Mouse (Mus musculus): ENCODE measurements around the gene Oser1.

Gene Oser1

DNA sequence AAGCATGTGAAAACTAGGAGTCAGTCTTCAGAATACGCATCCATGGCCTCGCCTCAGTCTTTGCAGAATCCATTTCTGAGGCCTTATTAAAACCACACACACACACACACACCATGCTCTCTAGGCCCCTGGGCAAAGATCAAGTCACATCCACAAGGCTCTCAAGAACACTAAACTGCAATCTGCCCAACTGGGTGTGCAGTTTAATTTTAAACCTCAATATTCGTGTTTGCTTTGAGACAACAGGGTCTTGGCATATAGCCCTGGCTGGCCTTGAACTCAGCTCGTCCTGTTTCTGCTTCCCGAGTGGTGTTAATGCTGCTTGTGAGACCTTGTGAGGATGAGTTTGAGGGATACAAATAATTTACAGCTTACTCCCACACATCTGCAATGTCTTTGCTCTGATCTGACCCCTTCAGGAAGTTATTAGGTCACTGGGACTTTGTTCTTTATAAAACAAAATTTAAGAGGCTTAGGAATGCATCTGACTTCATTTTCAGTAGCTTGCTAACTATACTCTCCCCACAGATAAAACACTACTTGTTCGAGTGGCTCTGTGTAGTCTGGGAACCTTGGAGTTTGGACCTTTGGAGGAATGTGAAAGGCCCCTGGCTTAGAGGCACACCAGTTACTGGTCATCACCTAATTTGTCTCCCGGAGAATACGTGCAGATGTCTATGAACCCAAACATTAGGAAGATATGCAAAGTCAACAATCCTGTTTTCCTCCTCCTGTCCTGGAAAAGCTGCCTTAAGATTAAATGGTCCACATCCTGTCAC is 20.3 kb downstream of the Oser1 start:
- DNase-seq (ENCODE audit: low read depth, low spot score) = no peak

DNA sequence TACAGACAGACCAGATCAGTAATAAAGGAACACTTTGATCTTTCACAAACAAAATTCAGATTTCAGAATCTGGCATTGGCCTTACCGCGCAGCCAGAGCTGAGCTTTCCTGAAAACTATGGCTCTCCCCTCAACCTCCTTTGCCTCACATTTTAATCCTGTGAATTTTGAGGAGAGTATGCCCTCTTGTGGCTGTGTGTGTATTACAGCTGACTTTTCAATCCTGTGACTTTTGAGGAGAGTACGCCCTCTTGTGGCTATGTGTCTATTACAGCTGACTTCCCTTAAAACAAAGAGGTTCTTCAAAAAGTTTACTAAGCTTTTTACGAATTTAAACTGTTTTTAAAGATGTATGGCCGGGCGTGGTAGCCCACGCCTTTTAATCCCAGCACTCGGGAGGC is 23.3 kb downstream of the Oser1 start:
- DNase-seq (ENCODE audit: low read depth, low spot score) = peak; percentile 81

DNA sequence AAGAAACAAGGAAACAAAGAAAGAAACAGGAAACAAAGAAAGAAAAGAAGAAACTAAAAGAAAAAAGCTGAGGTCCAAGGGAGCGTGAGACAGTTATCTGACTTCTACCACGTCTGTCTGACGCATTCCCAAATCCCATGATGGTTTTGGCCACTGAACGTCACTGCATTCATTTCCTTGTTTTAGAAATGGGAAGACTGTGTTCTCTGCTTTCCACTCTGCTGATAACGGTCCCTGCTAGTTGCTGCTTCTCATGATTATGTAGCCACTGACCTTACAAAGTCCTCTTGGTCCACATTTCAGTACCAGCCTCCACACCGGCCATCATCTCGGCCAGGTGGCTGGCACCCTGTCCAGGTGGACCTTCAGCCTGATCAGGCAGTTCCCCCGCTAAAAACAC is 25.3 kb downstream of the Oser1 start:
- no peak for DNase-seq (ENCODE audit: low read depth, low spot score)

DNA sequence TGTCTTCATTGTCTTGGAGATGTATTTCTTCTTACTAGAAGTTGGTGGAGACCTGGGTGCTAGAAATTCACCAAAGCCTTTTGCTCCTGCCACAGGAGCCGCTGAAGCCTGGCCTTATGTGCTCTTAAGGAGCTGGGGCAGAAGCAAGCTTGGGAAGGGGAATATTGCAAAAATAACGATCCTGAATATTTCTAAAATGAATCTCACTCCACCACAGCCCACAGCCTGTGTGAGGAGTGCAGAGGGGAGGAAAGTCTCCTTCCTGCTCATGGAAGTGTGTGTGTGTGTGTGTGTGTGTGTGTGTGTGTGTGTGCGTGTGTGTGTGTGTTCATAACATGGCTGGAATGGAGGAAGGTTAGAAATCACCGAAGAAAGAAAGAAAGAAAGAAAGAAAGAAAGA is 25.7 kb downstream of the Oser1 start:
- no peak for DNase-seq (ENCODE audit: low read depth, low spot score)

DNA sequence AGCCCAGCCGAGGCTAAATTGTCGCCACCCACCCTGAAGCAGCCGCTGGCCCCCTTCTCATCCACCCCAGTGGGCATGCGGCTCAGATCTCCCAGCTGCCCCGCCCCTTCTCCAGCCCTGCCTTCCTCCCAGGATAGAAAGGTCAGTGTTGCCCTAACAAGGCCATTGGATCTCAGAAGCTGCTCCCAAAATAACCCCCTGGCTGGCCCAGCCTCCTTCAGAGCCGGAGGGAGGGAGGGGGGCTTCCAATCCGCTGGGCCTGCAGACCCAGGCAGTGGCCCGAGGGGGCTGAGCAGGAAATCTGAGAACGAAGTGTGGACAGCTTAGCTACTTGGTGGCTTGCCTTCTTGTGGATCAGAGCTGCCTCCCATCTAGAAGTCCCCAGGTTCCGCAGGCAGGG is 26.6 kb downstream of the Oser1 start, which contains the start of gene Jph2:
Jph2 (minus strand) TSS at position 89 of the 400 bp plus-strand sequence.
- DNase-seq (ENCODE audit: low read depth, low spot score) = peak; percentile 93

DNA sequence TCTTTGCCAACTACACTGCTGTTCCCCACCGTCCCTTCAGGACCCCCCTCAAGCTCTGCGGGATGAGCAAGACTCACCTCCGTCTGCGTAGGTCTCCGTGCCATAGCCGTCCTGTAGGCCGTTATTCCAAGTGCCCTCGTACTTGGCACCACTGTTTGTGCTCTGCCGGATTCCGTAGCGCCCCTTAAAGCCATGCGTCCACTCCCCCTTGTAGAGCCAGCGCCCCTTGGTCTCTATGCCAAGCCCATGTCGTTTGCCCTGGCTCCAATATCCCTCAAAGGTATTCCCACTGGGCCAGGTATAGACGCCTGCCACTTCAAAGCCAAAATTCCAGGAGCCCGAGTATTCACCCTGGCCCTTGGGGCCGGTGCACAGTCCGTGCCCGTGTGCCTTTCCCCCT is 27.4 kb downstream of the Oser1 start:
- no peak for DNase-seq (ENCODE audit: low read depth, low spot score)

DNA sequence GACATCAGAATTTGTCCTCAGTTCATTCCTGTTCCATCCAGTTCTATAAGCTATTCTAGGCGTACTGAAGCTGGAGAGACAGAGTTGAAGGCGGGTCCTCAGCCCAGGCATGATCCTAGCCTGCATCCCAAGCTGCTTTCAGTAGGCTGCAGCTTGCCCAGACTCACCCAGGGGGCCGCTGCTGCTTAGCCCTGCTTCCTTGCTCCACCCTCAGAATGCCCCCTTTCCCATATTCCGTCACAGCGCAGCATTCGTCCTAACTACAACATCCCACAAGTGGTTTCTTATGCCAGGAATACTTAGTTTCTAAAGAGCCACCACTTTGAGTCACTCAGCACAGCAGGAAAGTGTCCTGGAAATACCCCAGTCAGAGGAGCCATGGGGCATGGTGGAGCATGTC is 29.5 kb downstream of the Oser1 start:
- no peak for DNase-seq (ENCODE audit: low read depth, low spot score)

DNA sequence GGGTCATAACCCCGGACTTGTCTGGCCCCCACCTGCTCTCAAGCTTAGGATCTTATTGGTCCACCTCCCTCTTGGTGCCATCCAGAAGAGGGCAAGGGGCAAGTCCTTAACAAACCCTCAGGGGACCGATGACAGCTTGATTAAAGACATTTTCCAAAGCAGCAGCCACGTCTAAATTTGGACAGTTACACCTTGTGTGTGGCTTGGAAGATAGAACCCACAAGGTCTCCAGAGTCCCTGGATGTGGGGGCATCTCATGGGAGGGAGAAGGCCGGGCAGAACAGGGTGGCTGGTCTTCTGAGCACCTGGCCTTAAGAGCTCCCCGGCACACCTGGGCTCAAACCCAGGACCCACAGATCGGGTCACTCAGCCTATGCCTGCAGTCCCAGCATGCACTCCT is 30.5 kb downstream of the Oser1 start:
- peak; percentile 86 for DNase-seq (ENCODE audit: low read depth, low spot score)

DNA sequence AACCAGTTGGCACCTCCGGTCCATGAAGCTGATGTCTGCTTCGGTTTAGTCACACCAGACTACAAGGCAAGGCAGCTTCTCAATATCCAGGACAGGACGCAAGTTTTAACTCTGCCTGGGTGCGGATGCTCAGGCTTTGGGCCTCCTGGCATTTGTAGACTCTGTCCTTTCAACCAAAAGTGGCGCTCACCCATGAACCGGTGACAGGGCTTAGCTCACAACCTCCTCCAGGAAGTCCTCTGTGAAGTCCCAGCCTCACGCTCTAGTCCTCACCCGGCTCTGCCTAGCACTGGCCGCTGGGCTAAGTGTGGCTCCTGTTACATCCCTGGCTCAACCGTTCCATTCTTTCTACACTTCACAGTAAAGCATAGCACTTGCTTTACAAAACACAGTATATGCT is 31.3 kb downstream of the Oser1 start:
- DNase-seq (ENCODE audit: low read depth, low spot score) = no peak

DNA sequence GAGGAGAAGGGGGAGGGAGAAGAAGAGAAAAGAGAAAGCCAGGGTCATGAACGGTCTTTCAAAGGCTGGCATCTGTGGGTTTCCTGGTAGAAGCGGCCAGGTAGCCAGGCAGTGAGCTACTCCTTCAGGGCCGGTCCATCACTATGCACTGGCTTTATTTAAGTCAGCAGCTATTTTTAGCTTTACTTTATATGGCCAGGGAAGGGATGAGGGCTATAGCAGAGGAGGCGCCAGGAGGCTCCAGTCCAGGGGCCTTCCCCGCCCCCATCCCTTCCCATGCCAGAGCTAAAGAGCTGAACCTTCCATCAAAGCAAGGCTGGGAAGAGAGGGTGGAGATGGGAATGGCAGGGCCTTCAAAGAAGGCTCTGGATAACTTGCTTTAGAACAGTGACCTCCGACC is 32.1 kb downstream of the Oser1 start:
- DNase-seq (ENCODE audit: low read depth, low spot score) = peak; percentile 88

DNA sequence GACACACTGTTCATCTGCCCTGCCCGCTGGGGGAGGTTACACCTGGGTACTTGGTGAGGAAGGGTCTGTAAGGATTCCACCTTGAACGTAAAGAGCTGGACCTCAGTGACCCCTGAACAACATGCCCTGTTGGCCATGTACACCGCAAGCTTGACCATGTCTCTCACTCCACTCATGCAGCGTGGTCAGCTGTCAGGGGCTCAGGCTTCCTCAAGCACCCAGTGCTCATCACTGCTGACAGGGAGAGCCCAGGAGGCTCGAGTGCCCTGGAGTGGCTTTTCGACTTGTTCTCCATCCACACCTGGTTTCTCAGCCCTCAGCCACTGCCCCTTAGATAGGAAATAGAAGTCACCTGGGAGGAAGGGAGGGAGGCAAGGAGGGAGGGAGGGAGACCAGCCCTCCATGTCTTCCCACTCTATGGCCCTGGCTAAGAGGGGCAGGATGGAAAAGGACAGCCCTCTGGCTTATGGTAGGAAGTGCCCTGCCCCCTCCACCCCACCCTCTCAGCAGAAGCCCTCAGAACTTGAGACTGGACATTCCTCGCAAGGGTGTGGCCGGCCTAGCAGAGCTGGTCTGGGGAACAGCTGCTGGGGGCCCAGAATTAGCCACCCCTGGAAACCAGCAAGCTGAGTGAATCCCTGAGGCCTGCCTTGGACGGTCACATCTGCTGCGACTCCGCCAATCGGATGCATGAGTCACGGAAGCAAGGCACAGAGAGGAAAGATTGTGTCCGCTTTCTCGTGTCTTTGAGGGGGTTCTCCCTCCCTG is 37.9 kb downstream of the Oser1 start:
- DNase-seq (ENCODE audit: low read depth, low spot score) = peak; percentile 87

DNA sequence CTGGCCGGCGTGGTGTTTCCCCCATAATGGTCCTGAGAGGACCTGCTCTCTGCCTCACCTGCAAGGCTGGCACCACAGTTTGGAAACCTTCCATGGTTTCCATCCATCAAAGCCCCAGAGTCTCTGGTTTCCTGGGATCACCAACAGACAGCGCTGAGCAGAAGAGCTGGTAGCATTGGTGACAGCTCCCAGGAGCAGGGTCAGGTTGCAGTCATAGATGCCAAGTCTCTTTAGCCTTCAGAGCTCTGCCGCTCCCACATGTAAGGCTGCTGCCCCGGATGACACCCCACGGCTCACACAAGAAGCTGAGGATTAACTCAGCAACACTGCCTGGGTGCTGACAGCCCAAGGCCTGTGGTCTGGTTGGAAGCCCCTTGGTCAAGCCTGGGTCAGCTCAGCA is 39.4 kb downstream of the Oser1 start:
- DNase-seq (ENCODE audit: low read depth, low spot score) = peak; percentile 93

DNA sequence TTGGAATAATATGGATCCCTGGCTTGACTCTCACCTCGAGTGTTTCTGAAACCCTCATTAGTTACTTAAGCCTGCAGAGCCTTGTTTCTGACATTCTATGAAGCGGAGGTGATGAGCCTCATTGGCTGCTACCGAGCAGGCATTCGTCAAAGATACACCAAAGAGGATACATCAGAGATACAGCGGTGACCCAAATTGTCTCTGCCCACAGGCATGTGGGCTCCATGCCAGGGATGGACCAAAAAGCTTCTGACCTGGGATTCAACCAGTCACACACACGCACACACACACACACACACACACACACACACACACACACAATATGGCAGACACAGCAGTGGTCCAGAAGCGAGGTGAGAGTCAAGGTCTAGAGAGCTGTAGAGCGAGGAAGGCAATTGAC is 43.3 kb downstream of the Oser1 start:
- no peak for DNase-seq (ENCODE audit: low read depth, low spot score)

DNA sequence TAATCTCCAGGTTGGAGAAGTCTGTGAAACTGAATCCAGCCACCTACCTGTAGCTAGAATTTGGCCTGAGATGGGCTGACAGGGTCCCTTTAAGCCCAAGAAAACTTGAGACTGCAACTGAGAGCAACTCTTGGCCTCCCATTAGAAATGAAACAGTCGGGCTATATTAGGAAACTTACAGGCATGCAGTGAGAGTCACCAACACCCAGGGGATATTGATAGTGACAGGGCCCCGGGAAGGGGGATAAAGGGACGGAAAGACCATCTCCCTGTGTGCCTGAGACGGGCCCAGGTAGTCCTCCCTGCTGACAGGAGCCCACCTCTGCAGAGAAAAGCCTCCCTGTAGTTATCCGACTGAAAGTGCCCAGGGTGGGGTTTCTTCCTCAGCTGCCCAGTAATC is 45.1 kb downstream of the Oser1 start:
- DNase-seq (ENCODE audit: low read depth, low spot score) = peak; percentile 76

DNA sequence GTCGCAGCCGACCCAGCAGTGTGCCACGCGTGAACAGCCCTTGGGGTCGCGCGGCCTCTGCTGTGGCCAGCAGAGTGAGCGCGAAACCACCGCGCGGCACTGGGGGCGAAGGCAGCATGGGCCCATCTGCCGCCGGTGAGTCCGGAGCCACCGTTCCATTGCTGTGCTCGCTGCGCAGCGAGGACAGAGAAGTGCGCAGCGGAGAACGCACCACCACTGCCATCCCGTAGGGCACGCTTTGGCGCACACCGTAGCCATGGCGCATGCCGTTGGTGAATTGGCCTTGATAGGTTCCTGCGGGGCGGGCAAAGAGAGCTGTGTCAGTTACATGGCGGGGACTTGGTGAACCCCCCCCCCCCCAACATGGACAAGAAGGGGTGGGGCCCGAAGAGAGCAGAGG is 48.4 kb downstream of the Oser1 start:
- no peak for DNase-seq (ENCODE audit: low read depth, low spot score)

DNA sequence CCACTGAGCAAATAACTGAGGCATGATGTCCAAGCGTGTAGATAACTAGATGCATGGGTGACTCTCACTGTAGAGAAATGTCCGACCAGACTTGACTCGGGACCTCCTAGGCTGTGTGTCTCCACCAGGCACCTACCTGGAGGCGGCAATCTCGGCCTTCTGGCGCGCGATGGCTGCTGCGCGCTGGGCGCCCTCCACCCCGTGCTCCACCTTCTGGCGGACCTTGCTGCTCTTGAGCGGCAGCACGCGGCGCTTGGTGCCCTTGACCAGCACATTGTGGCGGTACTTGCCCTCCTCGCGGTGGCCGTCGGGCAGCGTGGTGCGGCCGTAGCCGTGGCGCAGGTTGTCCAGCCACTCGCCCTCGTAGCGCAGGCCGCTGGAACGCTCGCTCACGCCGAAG is 49.0 kb downstream of the Oser1 start:
- DNase-seq (ENCODE audit: low read depth, low spot score) = no peak

DNA sequence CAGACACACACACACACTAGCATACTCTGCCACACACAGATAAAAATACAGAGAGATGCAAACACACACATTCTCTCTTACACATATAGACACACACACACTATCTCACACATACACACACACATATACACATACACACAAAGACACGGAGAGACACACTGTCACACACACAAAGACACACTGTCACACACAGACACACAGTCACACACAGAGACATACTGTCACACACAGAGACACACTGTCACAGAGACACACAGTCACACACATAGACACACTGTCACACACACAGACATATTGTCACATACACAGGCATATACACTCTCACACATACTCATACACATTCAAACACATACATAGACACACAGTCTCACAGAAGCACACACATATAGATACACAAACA is 51.9 kb downstream of the Oser1 start:
- DNase-seq (ENCODE audit: low read depth, low spot score) = no peak

DNA sequence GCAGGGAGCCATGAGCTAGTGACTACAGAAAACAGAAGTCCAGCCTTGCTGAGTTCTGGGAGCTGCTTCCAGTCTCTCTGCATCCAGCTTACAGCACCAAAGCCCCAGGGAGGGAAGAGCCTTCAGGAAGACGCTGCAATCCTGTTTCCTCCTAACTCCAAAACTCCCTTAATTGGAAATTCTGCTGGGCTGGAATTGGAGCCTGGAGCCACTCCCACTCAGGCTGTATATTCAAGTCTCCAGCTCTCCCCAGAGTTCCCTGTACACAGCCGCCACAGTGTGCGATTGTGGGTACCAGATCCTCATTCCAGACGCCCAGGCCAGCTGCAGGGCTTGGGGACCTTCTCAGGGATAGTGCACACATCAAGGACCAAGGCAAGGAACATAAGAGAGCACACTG is 54.3 kb downstream of the Oser1 start:
- no peak for DNase-seq (ENCODE audit: low read depth, low spot score)

DNA sequence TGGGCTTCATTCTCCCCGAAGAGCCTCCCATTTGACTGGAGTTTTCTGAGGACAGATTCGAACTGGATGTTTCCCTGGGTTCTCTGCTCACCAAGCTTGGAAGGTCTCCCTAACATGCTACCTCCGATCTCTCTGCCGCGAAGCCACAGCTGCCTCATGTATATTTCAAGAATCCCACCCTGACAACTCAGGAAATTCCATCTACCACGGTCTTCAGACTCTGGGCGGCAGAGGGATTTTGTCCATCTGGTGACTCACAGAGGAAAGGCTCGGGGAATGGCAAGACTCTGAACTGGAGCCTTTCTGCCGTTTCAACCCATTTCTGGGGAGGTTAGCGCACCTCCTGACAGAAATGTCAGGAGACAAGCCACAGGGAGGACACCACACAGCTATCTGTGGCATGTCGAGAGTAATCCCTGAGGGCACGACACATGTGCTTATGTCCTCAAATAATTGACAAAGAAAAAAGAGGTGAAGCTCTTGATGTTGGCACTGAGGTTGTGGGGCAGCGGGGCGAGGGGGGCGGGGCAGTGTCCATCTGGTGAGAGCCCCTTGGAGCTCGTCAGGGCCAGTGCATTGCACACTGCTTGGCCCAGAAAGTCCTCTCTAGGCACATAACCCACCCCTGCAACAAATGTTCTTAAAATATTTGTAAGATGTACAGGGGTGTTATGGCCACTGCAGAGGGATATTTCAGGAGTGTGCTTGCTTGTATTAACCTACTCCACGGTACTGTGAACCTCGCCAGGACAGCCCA is 59.5 kb downstream of the Oser1 start:
- DNase-seq (ENCODE audit: low read depth, low spot score) = no peak

DNA sequence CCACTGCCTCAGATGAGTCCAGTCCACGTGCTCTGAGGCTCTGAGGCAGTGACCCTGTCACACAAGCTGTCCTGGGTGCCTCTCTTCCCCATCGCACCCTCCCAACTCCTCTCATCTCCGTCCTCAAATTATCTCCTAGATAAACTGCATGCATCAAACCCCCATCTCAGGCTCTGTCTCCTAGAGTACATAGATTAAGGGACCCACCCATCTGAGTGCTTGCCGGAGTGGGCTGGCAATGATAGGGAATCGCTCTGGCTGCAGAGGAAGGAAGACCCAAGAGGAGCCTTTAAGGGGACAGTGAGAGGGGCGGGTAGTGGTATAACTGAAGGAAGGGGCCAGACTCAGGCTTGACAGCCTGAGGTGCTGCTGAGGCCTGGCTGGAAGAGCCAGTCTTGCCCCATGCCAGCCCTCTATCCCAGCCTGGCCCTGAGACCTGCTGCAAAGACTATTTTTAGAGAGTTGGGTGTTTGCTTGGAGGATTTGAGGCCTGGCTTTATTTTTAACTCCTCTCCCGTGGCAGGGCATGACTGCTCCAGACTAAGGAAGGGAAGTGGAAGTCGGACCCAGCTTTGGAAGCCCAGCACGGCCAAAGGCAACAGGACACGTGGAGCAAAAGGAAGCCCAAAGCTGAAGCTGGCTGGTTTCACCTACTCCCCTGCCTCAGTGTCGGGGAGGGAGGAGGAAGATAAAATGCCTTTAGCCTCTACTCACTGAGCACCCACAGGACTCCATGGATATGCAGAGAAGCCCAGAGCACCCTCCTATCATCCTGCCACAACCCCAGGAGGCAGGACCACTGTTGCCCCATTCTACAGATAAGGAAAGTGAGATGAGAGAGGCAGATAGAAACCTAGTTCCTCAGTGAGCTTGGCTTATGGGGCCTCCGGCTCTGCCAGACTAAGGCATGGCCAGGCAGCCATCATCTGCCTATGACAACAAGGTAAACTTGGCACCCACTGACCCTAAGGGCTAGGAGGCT is 61.3 kb downstream of the Oser1 start:
- peak; percentile 86 for DNase-seq (ENCODE audit: low read depth, low spot score)
